Mouse (Mus musculus) CD4-positive, CD25-positive, alpha-beta regulatory T cell, adult 4 months (primary cell): ENCODE measurements around the gene Tomm22. TPM values are rescaled to one million over a fixed set of nuclear protein-coding genes. Genes with fewer than 3 reads are reported as not detected.
"Not testable (repeated sequence)": the region's sequence is repeated elsewhere in the genome, so short reads cannot be mapped to it uniquely, and the experiment has no call there.

Experiments
- ATAC-seq: one replicate; pipeline ENCODE4 v1.8.0; 2017
- polyA plus RNA-seq, 2 experiments: library from polyadenylated mRNA; unstranded; fragments of 100-300 nt; shearing (Covaris generic); gene quantifications; one replicate each; pipeline ENCODE4 v1.2.1; 2017

Gene Tomm22
- 100 to 1,000 TPM; 183 to 185 TPM for polyA plus RNA-seq

DNA sequence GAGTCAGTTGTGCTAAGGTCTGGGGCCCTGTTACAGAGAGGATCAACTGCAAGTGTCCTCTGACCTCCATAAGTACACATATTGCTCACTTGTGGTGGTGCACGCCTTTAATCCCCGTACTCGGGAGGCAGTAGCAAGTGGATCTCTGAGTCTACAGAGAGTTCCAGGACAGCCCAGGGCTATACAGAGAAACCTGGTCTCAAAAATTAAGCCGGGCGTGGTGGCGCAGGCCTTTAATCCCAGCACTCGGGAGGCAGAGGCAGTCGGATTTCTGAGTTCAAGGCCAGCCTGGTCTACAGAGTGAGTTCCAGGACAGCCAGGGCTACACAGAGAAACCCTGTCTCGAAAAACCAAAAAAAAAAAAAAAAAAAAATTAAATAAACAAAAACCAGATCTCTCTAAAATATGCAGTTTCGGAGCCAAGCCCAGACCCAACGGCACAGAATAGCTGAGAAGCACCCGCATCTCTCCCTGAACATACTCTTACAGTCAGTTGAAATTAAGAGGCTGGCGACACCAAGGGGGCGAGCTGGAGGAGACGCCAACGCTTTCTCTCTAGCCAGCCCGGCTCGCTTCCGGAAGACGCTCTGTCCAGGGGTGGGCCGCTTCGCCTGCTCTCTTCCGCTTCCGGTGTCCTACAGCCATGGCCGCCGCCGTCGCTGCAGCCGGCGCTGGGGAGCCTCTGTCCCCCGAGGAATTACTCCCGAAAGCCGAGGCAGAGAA, at the start of gene Tomm22:
Tomm22 (plus strand) TSS at position 613 of the 723 bp plus-strand sequence.
- ATAC-seq: peak; percentile 97

DNA sequence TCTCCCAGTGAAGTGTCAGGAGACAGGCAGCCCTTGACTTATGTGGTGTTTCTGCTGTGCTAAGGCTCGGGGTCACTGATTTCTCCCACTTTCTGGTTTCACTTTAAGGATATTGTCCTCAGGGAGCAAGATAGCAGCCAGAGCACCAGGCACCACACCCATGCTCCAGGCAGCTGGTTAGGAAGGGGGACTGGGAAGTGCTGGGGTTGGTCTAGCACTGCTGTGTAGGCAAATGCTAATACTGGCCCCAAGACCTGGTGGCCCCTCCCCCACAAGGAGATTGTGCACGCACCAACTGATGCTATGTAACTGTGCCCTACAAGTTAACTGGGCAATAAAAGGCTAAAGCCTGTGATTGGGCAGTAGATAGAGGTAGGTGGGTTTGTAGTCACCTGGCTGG, 40.2 kb upstream of the Tomm22 start:
- ATAC-seq: no peak

DNA sequence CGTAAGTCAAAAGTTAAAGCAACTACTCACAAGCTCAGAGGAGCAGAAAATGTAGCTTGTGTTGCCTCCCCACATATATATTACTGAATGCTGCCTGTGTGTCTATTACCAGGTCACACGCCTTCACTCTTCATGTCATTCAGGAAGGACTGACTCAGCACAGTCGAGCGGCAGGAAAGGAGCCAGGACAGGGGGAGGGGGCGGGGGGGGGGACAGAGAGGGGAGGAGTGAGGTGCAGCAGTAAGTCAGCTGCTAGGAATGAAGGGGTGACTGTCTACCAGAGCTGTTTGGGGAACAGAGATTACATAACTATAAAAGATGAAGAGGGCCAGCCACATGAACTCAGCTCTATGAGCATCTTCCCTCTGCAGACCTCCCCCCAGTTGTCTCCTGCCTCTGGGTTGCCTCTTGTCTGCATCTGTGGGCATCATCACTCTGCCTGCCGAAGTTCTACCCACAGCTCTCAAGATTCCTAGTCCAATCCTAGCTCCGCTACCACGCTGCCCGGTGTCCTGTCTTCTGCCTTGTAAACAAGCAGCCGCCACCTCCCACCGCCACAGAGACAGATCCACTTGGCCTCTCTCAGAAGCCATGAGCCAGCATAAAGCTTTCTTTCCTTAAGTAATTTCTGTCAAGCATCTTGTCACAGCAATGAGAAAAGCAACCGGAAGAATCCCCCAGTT, 29.4 kb upstream of the Tomm22 start:
- no peak for ATAC-seq

DNA sequence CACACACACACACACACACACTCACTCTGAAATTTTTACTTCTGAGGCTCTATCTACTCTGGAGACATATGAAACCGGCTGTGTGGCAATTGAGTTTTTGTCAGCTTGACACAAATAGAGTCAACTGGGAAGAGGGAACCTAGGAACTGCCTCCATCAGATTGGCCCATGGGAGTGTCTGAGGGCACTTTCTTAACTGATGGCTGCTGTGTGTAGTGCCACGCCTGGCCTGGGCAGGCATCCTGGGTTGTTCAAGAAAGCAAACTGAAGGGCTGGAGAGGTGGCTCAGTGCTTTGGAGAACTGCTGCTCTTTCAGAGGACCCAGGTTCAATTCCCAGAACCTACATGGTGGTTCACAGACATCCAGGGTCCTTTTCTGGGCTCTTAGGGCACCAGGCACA, 25.2 kb upstream of the Tomm22 start:
- ATAC-seq: no peak

DNA sequence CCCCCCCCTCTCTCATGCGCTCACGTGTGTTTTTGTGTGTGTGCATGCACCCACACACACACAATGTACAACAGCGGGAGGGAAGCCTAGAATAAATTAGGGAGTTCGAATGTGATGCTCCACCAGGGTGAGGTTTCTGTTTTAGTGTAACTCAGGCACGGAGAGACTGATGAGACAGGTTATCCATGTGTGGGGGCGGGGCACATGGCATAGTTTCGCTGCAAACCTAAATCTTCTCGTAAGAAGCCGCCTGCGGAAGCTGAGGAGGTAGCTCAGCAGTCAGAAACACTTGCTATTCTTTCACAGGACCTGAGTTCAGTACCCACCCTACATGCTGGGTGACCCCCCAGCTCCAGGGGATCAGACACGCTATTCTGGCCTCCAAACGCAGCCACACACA, 22.5 kb upstream of the Tomm22 start:
- ATAC-seq: no peak

DNA sequence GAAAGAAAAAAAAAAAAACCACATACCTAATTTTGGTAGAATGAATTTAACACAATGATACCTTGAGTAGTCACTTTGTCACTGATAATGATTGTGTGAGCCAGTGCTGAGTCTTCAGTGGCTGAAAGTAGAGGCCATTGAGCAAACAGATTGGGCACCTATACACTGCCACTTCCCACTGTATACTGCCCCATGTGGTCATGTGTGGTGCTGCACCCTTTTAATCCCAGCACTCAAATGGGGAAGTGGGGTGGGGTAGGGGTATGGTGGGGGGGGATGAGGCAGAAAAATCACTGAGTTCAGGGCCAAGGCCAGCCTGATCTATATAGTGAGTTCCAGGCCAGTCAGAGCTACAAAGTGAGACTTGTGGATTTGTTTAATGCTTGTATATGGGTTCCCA, 20.1 kb upstream of the Tomm22 start:
- no peak for ATAC-seq

DNA sequence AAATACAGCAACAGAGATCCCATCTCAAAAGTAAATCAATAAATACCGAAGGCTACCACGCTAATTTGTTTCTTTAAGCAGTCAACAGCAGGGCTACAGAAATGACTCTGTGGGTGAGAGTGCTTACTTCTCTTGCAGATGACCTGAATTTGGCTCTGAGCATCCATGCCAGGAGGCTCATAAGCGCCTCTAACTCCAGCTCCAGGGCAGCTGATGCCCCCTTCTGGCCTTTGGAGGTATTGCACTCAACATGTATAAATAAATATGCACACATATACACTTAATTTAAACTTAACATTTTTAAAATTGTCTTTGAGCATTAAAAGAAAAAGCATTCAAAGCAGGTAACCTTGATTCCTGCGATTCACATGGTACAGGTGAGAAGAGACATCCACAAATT, 19.2 kb upstream of the Tomm22 start:
- ATAC-seq: no peak

DNA sequence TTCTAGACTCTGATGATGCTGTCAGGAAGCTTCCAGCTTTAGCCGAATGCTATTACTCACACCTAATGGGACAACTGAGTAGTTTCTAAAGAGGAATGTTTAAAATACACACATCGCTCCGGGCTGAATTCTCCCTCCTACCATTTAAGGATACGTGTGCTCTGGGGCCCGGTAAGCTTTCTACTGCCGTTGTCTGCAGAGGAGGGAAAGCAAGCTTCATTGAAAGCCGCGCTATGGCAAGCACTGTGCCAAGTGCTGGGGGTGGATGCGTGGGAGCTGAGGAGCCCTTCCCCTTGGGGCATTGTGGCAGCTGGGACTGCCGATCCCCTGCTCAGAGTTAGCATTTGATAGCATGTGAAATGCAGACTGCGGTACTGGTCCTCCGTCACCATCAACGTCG, 14.2 kb upstream of the Tomm22 start:
- ATAC-seq: no peak

DNA sequence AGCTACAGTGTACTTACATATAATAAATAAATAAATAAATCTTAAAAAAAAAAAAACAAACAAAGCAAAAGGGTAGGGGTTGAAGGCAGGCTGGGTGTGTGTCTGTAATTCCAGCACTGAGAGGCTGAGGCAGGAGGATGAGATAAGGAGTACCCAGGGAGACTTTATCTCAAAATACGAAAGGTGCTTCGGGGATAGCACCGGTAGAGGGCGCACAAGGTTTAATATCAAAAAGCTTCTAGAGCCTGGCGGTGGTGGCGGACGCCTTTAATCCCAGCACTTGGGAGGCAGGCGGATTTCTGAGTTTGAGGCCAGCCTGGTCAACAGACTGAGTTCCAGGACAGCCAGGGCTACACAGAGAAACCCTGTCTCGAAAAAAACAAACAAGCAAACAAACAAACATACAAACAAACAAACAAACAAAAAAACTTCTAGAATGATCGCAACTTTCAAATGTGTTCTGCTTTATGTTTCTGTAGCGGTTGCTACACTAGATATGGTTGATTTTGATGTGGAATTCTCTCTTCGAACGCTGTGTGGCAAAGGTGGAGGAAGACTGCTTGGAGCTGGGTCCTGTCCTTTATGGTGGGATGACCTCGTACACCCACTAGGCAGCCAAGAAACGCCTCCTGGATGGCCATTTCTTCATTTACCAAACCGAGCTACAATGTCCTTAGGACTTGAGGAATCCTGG, 12.7 kb upstream of the Tomm22 start:
- ATAC-seq: peak; percentile 60

DNA sequence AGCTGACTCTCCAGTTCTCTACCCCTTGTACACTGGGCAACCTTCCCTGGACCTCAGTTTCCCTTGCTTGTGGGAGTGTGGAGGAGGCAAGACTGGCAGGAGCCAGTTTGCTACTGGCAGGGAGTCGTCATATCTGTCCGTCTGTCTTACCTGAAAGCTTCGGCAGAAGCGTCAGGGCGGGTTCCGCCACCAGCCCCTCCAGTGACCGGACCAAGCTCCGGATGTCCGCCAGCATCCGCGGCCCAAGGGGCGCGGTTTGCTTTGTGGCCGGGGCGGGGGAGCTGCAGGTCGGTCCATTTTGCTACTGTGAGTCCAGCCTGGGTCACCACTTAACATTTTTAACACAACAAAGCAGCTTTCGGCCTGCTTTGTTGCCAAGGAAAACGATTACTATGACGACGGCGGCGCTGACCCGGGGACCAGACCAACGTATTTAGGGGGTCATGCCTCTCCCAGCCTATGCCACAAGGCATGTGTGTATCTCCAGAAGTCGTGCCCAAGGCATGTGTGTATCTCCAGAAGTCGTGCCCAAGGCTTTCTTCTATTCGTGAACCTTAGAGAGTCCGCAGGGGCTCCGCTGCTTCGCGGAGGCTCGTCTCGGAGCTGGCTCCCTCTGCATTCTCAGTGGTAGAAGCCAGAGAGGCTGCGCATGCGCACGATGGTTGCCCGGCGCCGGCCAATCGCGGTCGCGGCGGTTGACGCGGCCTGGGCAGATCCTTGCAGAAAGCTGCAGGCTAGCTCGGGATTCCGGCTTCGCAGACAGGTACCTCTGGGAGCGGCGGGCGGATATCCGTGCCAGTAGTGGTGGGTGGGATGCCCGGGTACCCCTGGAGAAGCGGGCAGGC, 11.9 kb upstream of the Tomm22 start, which contains the start of the genes Fam227a and Cby1:
Fam227a (minus strand) TSS at position 426 of the 845 bp plus-strand sequence.
Cby1 (plus strand) TSS at position 669 of the 845 bp plus-strand sequence.
- ATAC-seq: peak; percentile 89

DNA sequence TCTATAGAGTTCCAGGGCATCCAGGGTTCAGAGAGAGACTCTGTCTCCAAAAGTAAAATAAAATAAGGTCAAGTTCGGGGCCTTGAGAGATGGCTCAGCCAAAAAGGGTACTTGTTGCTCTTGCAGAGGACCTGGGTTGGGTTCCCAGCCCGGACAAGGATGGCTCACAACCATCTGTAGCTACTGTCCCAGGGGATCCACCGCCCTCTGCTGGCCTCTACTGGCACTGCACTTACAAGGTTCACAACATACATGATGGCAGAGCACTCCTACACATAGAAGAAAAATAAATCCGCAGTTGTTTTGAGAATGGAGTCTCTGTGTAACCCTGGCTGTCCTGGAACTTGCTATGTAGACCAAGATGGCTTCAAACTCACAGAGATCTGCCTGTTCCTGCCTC, 8.8 kb upstream of the Tomm22 start:
- no peak for ATAC-seq

DNA sequence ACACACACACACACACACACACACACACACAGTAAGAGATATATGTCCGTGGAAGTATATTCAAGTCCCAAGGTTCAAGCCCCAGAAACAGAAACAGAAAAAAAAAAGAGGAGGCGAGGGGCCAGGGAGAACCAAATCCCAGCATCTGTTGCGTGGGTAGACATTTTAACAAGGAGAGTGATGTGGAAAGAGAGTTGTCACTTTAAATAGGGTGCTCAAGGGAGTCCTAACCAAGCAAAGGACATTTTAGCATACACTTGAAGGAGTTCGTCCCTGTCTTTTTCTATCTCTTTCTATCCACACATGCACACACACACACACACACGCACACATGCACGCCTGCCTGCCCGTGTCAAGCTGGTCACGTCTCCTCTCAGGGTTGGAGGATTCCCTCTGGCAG, 6.0 kb upstream of the Tomm22 start:
- ATAC-seq: no peak

DNA sequence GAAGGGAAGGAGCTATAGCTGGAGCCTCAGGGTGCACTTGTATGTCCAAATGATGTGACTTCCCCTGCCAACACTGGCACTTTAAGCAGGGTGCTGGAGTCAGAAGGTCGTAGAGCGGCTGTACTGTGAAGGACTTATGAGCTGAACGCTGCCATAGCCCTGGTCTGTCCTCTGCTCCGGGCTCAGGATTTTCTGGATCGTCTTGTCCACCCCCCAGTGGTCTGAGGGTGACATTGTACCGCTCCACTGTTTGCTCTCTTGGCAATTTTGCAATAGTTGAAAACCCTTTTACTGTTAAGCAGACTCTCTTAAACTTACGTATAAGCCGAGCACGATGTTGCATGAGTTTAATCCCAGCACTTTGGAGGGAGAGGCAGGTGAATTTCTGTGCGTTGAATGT, 1.5 kb upstream of the Tomm22 start:
- no peak for ATAC-seq

DNA sequence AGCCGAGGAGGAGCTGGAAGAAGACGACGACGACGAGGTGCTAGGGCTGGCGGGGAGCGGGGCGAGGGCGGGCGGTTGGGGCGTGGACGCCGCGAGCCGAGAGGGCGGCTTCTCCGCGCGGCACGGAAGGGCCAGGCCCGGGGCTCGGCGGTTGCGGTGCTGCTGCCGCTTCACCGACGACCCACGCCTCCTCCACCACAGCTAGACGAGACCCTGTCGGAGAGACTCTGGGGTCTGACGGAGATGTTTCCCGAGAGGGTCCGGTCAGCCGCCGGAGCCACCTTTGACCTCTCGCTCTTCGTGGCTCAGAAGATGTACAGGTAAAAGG, 275 bp downstream of the Tomm22 start:
- no peak for ATAC-seq

DNA sequence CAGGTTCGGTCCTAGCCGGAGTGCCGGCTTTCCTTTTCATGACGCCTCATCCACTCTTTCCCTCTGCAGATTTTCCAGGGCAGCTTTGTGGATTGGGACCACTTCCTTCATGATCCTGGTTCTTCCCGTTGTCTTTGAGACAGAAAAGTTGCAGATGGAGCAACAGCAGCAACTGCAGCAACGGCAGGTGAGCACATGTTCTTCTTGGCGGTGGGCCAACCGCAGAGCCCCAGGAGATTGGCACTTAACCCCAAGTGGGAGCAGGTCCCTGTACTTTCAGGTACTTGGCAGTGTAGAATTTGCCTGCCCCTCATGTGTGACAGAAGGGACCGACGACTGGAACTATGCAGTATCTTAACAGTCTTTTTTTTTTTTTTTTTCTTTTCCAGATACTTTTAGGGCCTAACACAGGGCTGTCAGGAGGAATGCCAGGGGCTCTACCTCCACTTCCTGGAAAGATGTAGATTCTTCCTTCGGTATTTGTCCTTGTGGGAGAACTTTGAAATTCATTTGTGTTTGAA, 1.2 kb downstream of the Tomm22 start:
- not testable (repeated sequence) for ATAC-seq

DNA sequence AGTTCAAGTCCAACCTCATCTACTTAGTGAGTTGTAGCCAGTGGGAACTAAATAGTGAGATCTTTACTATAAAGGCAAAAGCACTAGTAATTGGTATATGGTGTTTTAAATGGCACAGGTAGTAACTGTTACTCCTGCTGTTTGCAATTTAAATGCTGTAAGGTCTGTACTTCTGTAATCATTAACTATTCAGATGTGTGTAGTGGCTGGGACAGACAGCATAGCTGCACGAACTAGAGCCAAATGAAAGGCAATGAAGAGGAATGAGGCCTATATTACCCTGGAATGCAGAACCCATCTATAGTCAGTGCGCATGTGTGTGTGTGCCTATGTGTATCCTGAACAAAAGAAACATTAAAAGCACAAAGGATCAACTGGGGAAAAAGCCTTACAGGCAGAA, 7.3 kb downstream of the Tomm22 start:
- no peak for ATAC-seq

DNA sequence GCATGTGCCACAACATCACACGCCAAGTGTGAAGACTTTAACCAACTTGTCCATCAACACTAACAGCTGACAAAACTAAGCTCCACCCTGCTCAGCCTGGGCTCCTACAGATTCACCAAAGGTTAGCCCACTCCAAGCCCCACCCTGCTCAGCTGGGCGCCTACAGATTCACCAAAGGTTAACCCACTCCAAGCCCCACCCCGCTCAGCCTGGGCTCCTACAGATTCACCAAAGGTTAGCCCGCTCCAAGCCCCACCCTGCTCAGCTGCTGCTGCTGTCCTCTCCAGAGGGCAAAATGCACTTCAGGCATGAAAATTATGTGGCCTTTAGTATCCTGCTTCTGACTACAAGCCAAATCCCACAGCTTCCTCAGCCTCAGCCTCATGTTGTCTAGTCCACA, 11.3 kb downstream of the Tomm22 start:
- no peak for ATAC-seq

DNA sequence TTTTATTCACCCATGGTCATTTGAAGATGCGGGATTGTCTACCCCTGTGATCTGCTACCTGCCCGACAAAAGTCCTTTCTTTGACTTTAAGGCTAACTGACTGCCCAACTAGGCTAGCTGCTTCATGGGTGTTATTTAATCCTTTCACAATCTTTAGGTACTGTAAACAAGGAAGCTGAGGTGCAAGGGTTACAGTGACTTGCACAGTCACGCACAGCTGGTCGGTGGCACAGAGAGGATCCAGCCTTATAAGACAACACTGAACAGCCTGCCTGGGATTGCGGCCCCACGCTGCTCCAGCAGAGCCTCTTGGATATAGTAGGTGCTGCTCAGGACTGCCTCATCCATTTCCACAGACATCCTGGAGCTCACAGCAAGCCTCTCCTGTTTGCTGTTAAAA, 12.5 kb downstream of the Tomm22 start:
- ATAC-seq: no peak

DNA sequence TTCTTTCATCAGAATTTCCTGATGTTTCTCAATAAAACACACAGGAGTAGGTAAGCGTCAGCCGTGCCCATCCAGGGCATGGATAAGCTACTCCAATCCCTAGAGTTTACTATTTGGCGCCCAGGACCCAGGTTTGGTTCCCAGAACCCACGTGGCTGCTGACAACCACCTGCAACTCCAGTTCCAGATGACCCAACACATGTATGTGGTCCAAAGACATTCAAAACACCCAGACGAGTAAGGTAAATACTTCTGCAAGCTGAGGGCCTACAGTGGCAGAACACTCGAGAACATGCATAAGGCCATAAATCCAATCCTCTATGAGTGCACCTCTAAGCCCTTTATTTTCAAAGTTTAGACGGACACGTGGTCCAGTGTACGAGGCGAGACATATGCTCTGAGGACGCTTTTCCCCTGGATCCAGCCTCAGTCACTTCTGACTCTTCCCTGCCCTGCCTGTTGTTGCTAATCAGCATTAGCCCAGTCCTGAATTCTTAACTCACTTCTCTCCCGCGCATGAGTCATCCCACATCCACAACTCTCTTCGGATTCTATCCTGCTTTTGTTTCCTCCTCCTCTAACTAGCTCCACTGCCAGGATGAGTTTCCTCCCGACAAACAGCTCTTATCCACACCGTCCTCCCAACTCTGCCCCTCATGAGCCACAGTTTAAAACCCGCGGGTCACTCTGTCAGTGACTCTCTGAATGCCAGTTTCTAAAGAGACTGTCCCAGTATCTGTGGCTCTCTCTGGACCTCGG, 13.2 kb downstream of the Tomm22 start:
- no peak for ATAC-seq

DNA sequence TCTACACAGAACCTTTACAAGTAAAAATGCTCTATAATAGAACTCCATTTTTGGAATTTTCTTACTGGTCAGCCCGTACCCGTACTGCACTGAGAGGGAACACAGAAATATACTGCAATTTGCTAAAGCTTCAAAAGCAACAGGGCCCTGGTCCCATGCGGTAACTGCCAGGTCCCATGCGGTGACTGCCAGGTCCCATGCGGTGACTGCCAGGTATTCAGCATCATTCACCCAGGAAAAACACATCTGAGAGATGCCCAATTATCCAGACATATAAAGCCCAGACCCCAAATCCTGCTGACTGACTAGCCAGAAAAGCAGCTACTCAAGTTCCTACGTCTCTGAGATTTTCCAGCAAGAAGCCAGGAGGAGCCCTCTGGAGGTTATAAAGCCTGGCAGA, 14.0 kb downstream of the Tomm22 start:
- no peak for ATAC-seq

DNA sequence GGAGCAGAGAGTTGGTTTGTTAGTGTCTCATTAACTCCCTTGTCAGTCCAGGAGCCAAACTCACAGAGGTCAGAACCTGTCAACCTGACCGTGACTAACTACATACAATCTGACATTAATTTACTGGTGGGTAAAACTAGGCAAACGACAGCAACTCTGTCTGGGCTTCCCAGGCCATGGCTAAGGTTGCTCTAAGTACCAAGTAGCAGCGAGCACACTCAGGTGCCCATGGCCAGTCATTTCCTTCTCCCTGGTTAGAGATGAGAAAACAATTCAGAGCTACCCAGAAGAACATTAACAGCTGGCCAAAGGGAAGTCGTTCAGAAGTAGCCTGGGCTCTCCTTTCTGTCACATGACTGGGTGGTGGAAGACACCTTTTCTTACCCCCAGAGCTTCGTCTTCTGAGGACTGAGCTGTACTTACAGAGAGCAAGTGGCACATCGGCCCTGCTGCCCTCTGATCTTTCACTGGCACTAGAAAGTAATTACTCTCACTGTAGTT, 14.5 kb downstream of the Tomm22 start:
- ATAC-seq: no peak
